Comparison of ENCODE assay signal across 8 mouse cellular contexts in genomic region chr4:46600473-46601257, GRCm38 (mm10). TPM values are rescaled to one million over a fixed set of nuclear protein-coding genes. Genes with fewer than 3 reads are reported as not detected.
DNase-seq lines count a peak whose midpoint lies in the region; ATAC-seq and TF ChIP-seq lines count a peak whose summit lies in the region.

No protein-coding gene starts in this region.

- H3K27ac ChIP-seq in heart, embryonic 11.5 days (ENCODE audit: low read depth, low read length) = no peak overlapping the region
- H3K27ac ChIP-seq in testis, adult 2 months (ENCODE audit: control insufficient read depth, insufficient read depth, low read depth, low read length) = no peak overlapping the region
- H3K27ac ChIP-seq in midbrain, embryonic 15.5 days = no peak overlapping the region

- DNase-seq in heart, postnatal 25 days (ENCODE audit: low spot score) = no peak
- no peak for DNase-seq in testis, postnatal 14 days (ENCODE audit: low spot score)
- DNase-seq in induced T-regulatory cell, adult 2 months (ENCODE audit: low read depth) = peak; percentile 53
- no peak for DNase-seq in adrenal gland, adult 8-10 months
- DNase-seq in adipocyte (ENCODE audit: low spot score) = no peak

- no peak; the same call in 1 of the 2 replicates for ATAC-seq in heart, embryonic 11.5 days (replicated peaks; ENCODE audit: insufficient number of reproducible peaks, low FRiP score, low TSS enrichment)
- no peak; the same call in 1 of the 2 replicates for ATAC-seq in midbrain, embryonic 15.5 days (replicated peaks)

- H3K4me1 ChIP-seq in heart, embryonic 11.5 days (ENCODE audit: control insufficient read depth, insufficient read depth, low read length) = peaks cover 6% of the 10 kb centered on the region; the same call in 1 of the 2 replicates
- peaks cover 18% of the 10 kb centered on the region for H3K4me1 ChIP-seq in testis, adult 2 months (ENCODE audit: control insufficient read depth, insufficient read depth, low read length)
- peaks cover 10% of the 10 kb centered on the region for H3K4me1 ChIP-seq in midbrain, embryonic 15.5 days

- TF ChIP-seq CTCF in testis, adult 2 months (IDR thresholded peaks at IDR 0.05; ENCODE audit: control insufficient read depth, insufficient read depth, insufficient replicate concordance, low read depth, low read length) = no peak

- H3K4me2 ChIP-seq in heart, embryonic 11.5 days = peak overlapping the region; percentile 94
- H3K4me2 ChIP-seq in midbrain, embryonic 15.5 days = peak overlapping the region; percentile 71

- TF ChIP-seq POLR2A in testis, adult 2 months (IDR thresholded peaks at IDR 0.05; ENCODE audit: control insufficient read depth, low read depth, low read length) = no peak

- peak overlapping the region; percentile 53 for H3K4me3 ChIP-seq in heart, embryonic 11.5 days (ENCODE audit: low read depth, low read length)
- H3K4me3 ChIP-seq in testis, adult 2 months (ENCODE audit: control insufficient read depth, low read depth, low read length) = peak overlapping the region; percentile 73
- H3K4me3 ChIP-seq in midbrain, embryonic 15.5 days = peak overlapping the region; percentile 56

- no peaks in the 10 kb centered on the region for H3K9me3 ChIP-seq in heart, embryonic 11.5 days (replicated peaks; ENCODE audit: control insufficient read depth, low read length)
- no peaks in the 10 kb centered on the region for H3K9me3 ChIP-seq in midbrain, embryonic 15.5 days

- intact Hi-C loops in heart, postnatal 25 days (cut with DNase I) = loop anchor here (5.0 kb wide), 1 partner anchor 68 kb away; no protein-coding TSS in a partner anchor

- no peaks in the 10 kb centered on the region for H3K36me3 ChIP-seq in heart, embryonic 11.5 days (ENCODE audit: control insufficient read depth, insufficient read depth, low read length)
- no peaks in the 10 kb centered on the region for H3K36me3 ChIP-seq in testis, adult 2 months (ENCODE audit: control insufficient read depth, insufficient read depth, low read length)
- no peaks in the 10 kb centered on the region for H3K36me3 ChIP-seq in midbrain, embryonic 15.5 days (replicated peaks)

- WGBS in heart, embryonic 11.5 days (ENCODE audit: insufficient replicate concordance) = 39% methylated on average over 20 of the region's 20 CpGs
- 41% methylated on average over 20 of the region's 20 CpGs for WGBS in midbrain, embryonic 15.5 days

- no peak overlapping the region for H3K9ac ChIP-seq in heart, embryonic 11.5 days (ENCODE audit: low read depth, low read length)
- H3K9ac ChIP-seq in midbrain, embryonic 15.5 days = peak overlapping the region; percentile 66

- peaks cover 79% of the 10 kb centered on the region for H3K27me3 ChIP-seq in heart, embryonic 11.5 days (ENCODE audit: control insufficient read depth, insufficient read depth, low read length)
- H3K27me3 ChIP-seq in testis, adult 2 months (ENCODE audit: control insufficient read depth, insufficient read depth, low read length) = no peaks in the 10 kb centered on the region
- H3K27me3 ChIP-seq in midbrain, embryonic 15.5 days (replicated peaks) = peaks cover 7% of the 10 kb centered on the region

RNA-seq across cellular contexts. Expression of gene Coro2a, which starts 1.3 kb away (rescaled TPM):
- 0.50 and 0.56 TPM in 2 replicates for polyA plus RNA-seq in heart, embryonic 11.5 days (2014; fragmentation: Nextera tagmentation; extraction: Ambion mirVana)
- under 1 TPM; 0.18 to 0.45 TPM for total RNA-seq in heart, postnatal 25 days (2021)
- 139 and 175 TPM in 2 replicates for polyA plus RNA-seq in testis, adult 2 months (2012; rRNA removed)
- 6.8 and 8.1 TPM in 2 replicates for polyA plus RNA-seq in midbrain, embryonic 15.5 days (2015; fragmentation: Nextera tagmentation; extraction: Ambion mirVana)
- 1 to 10 TPM; 2.7 to 6.3 (median 5.1) TPM for total RNA-seq in adrenal gland, adult 8-10 months (2022)

RNA-seq across cellular contexts. Expression of gene Tbc1d2, which starts 49.3 kb away (rescaled TPM):
- 0.11 and 0.30 TPM in 2 replicates for polyA plus RNA-seq in heart, embryonic 11.5 days (2014; fragmentation: Nextera tagmentation; extraction: Ambion mirVana)
- 1 to 10 TPM; 1.2 to 1.5 TPM for total RNA-seq in heart, postnatal 25 days (2021)
- polyA plus RNA-seq in testis, adult 2 months (2012; rRNA removed) = 6.9 and 10.7 TPM in 2 replicates
- polyA plus RNA-seq in midbrain, embryonic 15.5 days (2015; fragmentation: Nextera tagmentation; extraction: Ambion mirVana) = 0.61 and 0.88 TPM in 2 replicates
- 10 to 100 TPM in 1 of 4 experiments, 1 to 10 TPM in 3; 2.6 to 10.5 (median 7.0) TPM for total RNA-seq in adrenal gland, adult 8-10 months (2022)

Comparison
In these comparisons a context has a peak if more than half of its experiments do, and no peak if none do; other contexts are left out.
1. RNA of gene Coro2a, which starts 1.3 kb away (polyA plus RNA-seq): 139 to 175 TPM in testis, adult 2 months; 6.8 to 8.1 TPM in midbrain, embryonic 15.5 days and 0.50 to 0.56 TPM in heart, embryonic 11.5 days; every median in the first group is over 10 times any median in the second.
2. Peak in every context shown above with its lines, with median percentiles within 50 percentile points of each other: H3K4me3 ChIP-seq.